Mouse (Mus musculus) forebrain, embryonic 14.5 days (tissue): ENCODE data around the gene Snx25. TPM values are rescaled to one million over a fixed set of nuclear protein-coding genes. Genes with fewer than 3 reads are reported as not detected.

ENCODE experiments used
- ATAC-seq: fragments of 200-750 bp; cut with Nextera tagmentation; 2 replicates; pipeline ENCODE4 v1.8.0; 2017; ENCODE audit warnings: mild to moderate bottlenecking, moderate library complexity
- DNase-seq: peaks from one replicate; pipeline ENCODE4 v3.0.0-alpha.2; 2015; ENCODE audit warnings: low spot score
- H3K27ac ChIP-seq: fragments of 300-500 bp; sonication (generic); 2 replicates; pipeline ENCODE4 v1.5.1; 2014; ENCODE audit warnings: low read depth, mild to moderate bottlenecking, control low read depth, low read length, moderate library complexity
- H3K27me3 ChIP-seq: fragments of 300-500 bp; sonication (generic); replicated peaks from 2 replicates; pipeline ENCODE4 v1.6.1; 2014; ENCODE audit warnings: low read length, control low read depth, mixed read lengths; ENCODE audit not compliant: control insufficient read depth, insufficient read depth
- H3K36me3 ChIP-seq: fragments of 300-500 bp; sonication (generic); 2 replicates; pipeline ENCODE4 v1.6.1; 2014; ENCODE audit warnings: low read length, control low read depth; ENCODE audit not compliant: control insufficient read depth, insufficient read depth
- H3K4me1 ChIP-seq: fragments of 300-500 bp; sonication (generic); 2 replicates; pipeline ENCODE4 v1.6.1; 2014; ENCODE audit warnings: antibody characterized with exemption, low read length, control low read depth; ENCODE audit not compliant: control insufficient read depth, insufficient read depth
- H3K4me2 ChIP-seq: fragments of 300-500 bp; sonication (generic); 2 replicates; pipeline ENCODE4 v1.6.1; 2014; ENCODE audit warnings: mild to moderate bottlenecking, control low read depth, low read length
- H3K4me3 ChIP-seq: fragments of 300-500 bp; sonication (generic); 2 replicates; pipeline ENCODE4 v1.5.1; 2014; ENCODE audit warnings: low read depth, low read length, control low read depth
- H3K9ac ChIP-seq: fragments of 300-500 bp; sonication (generic); 2 replicates; pipeline ENCODE4 v1.6.1; 2014; ENCODE audit warnings: mild to moderate bottlenecking, low read length, control low read depth, moderate library complexity
- H3K9me3 ChIP-seq: fragments of 300-500 bp; sonication (generic); replicated peaks from 2 replicates; pipeline ENCODE4 v1.6.1; 2016; ENCODE audit warnings: low read length, control low read depth, mixed read lengths; ENCODE audit not compliant: control insufficient read depth
- WGBS: fragments of 180-500 bp; shearing (Covaris S2); extraction: QIAGEN DNeasy Blood & Tissue Kit; methylation state at CpG from one replicate; pipeline ENCODE4 v1.1.7; 2014; 5-methylcytosine and 5-hydroxymethylcytosine counted together
- polyA plus RNA-seq: library from polyadenylated mRNA; unstranded; fragments of >200 nt; fragmentation: Nextera tagmentation; extraction: Ambion mirVana; gene quantifications from 2 replicates; pipeline ENCODE4 v1.2.1, GENCODE M21; 2014

Snx25 gene
- polyA plus RNA-seq, 1 experiment from 2014 or later = 7.4 TPM

GRCm38 (mm10) chr8:46010306-46010705 lies 141.7 kb downstream of the Snx25 start:
- DNase-seq (peak; percentile 28), ATAC-seq (peak; percentile 34; the same call in 1 of the 2 replicates)
- H3K4me3 ChIP-seq = no peak overlapping the region
- H3K4me1 ChIP-seq = peaks cover 9% of the 10 kb centered on the region; the same call in 1 of the 2 replicates
- no peak overlapping the region for H3K27ac ChIP-seq
- no peaks in the 10 kb centered on the region for H3K36me3 ChIP-seq
- H3K9me3 ChIP-seq = no peaks in the 10 kb centered on the region
- H3K4me2 ChIP-seq = peak overlapping the region; percentile 36
- WGBS = 55% methylated on average over 2 of the region's 2 CpGs
- H3K9ac ChIP-seq = no peak overlapping the region
- no peaks in the 10 kb centered on the region for H3K27me3 ChIP-seq

DNA sequence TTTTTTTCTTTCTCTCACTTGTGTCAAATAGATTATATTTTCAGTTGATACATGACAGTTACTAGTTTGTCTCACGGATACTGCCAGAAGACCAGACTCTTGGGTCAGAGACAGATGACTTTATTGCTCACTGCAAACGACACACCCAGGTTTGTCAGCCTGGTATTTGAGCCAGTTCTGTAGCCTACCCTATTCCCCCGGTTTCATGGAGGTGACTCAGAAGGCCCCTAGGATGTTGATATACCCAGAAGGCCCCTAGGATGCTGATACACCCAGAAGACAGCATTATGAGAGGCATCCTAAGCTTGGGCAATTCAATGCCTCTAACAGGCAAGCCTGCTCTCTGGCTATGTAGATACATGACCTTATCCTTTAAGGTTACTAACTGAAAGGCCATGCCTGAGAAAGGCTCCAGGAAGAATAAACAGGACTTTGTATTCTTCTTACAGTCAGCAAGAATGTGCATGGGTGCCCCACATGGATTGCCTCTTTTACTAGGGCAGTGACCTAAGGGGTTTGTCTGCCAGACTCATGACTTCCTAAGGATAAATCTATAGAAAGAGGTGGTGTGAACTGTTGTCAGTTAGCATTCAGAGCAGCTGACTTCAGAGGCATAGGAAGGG lies 144.8 kb downstream of the Snx25 start:
- Histone ChIP-seq H3K36me3 (no peaks in the 10 kb centered on the region), H3K9ac (no peak overlapping the region), H3K27me3 (no peaks in the 10 kb centered on the region), H3K4me2 (no peak overlapping the region), H3K4me3 (no peak overlapping the region), H3K4me1 (peaks cover 9% of the 10 kb centered on the region; the same call in 1 of the 2 replicates), H3K27ac (no peak overlapping the region), H3K9me3 (no peaks in the 10 kb centered on the region)
- 81% methylated on average over 3 of the region's 3 CpGs for WGBS
- ATAC-seq = no peak
- DNase-seq = no peak

DNA sequence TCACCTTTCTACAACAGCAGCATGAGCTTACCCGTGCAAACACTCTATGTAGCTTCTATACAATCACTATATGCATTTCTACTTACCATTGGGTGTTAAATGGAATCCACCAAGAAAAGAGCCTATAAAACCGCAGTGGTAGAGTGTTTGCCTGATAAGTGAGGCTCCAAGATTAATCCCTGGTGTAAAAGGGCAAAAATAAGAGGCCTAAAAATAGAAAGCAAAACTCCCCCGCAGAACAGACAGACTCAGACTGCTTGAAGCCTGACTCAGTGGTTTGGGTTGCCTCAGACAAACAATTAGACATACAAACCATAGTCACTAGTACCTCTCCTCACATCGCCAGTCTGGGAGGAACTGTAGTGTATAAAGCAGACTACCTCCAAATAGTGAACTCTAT lies 146.4 kb downstream of the Snx25 start, which contains the start of gene Ankrd37:
TSS of gene Ankrd37 (minus strand) at position 112 of the 400 bp plus-strand sequence.
- Histone ChIP-seq H3K4me1 (peaks cover 3% of the 10 kb centered on the region; the same call in 1 of the 2 replicates), H3K9ac (no peak within 1 kb of the TSS), H3K27ac (no peak within 1 kb of the TSS), H3K36me3 (no peaks in the 10 kb centered on the region), H3K27me3 (no peaks in the 10 kb centered on the region), H3K4me2 (no peak within 1 kb of the TSS), H3K4me3 (no peak within 1 kb of the TSS), H3K9me3 (no peaks in the 10 kb centered on the region)
- no peak for DNase-seq
- no peak for ATAC-seq
- WGBS = 81% methylated on average over 4 of the region's 4 CpGs

DNA sequence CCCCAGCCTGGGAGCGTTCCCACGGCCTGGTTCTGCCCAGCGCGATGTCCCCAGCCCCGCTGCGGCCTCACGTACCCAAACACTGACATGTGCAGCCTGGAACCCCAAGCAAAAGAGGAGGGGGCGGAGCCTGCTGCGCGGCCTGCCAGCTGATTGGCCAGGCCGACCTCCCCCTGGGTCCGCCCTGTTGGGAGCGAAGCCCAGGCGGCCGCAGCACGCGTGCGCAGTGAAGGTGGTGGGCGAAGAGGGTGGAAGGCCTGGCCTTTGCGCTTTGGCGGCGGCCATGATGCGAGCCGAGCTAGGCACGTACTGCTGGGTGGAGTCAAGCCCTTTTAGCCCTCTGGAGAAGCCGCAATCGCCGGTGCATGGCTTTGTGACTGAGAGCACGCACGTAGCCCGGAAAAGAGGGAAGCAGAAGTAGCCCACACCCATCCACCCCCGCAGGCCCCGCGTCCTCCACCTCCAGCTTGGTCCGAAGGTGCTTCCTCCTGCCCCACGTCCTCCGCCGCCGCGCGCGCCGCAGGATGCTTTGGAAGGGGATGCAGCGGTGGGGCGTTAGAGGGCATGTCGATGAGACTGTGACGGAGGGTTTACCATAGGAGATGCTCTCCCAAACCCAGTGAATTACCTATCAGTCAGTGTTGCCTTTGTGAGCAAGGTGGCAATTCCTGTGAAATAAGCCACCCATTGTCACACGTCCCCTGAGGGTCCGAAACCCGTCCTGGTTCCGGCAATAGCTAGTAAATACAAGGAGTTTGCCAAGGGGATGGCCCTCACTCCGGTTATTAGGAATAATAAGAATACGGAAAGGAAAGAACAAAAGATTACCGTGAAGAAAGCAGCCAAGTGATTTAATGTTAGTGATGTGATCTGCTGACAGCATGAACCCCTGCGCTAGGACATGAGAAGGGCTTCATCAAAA lies 151.9 kb downstream of the Snx25 start:
- whole genome bisulfite sequencing = 4% methylated on average over 54 of the region's 55 CpGs
- Histone ChIP-seq H3K4me3 (peak overlapping the region; percentile 52), H3K4me2 (peak overlapping the region; percentile 83), H3K36me3 (peaks cover 23% of the 10 kb centered on the region), H3K27ac (peak overlapping the region; percentile 98), H3K27me3 (no peaks in the 10 kb centered on the region), H3K9ac (peak overlapping the region; percentile 90), H3K4me1 (peaks cover 4% of the 10 kb centered on the region; the same call in 1 of the 2 replicates), H3K9me3 (no peaks in the 10 kb centered on the region)
- ATAC-seq (peak; percentile 99), DNase-seq (peak; percentile 98)

GRCm38 (mm10) chr8:45999138-45999783 lies 152.7 kb downstream of the Snx25 start, which contains the start of gene Lrp2bp:
Gene Lrp2bp, plus strand, starts transcription at chr8:45999303.
- H3K27ac ChIP-seq = peak within 1 kb of the TSS; percentile 98
- H3K4me2 ChIP-seq = peak within 1 kb of the TSS; percentile 83
- DNase-seq (no peak), ATAC-seq (no peak)
- peaks cover 4% of the 10 kb centered on the region; the same call in 1 of the 2 replicates for H3K4me1 ChIP-seq
- WGBS = 3% methylated on average over 22 of the region's 22 CpGs
- H3K4me3 ChIP-seq = peak within 1 kb of the TSS; percentile 52
- no peaks in the 10 kb centered on the region for H3K27me3 ChIP-seq
- no peaks in the 10 kb centered on the region for H3K9me3 ChIP-seq
- H3K9ac ChIP-seq = peak within 1 kb of the TSS; percentile 90
- H3K36me3 ChIP-seq = peaks cover 23% of the 10 kb centered on the region

GRCm38 (mm10) chr8:45998228-45998627 lies 153.7 kb downstream of the Snx25 start:
- Histone ChIP-seq H3K4me2 (no peak overlapping the region), H3K36me3 (peaks cover 28% of the 10 kb centered on the region), H3K4me3 (no peak overlapping the region), H3K9me3 (no peaks in the 10 kb centered on the region), H3K27ac (no peak overlapping the region), H3K4me1 (peaks cover 4% of the 10 kb centered on the region; the same call in 1 of the 2 replicates), H3K9ac (no peak overlapping the region), H3K27me3 (no peaks in the 10 kb centered on the region)
- no peak for ATAC-seq
- no peak for DNase-seq
- WGBS = 87% methylated on average over 2 of the region's 2 CpGs

DNA sequence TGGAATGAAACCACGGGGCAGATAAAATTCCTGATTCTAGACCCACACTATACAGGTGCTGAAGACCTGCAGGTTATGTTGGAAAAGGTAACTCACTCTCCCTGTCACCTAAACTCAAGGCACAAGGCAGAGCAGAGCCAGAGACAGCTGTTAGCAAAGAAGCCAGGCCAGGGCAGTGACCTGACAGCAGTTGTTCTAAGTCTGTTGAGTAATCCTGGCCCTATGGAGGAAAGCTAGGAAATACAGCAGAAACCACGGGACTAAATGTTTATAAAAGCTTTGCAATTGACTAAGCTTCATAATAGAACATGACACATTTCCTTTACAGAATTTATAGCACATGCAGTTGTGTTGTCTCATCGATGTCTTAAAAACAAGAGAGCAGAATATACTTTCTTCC lies 156.4 kb downstream of the Snx25 start:
- H3K36me3 ChIP-seq = peaks cover 32% of the 10 kb centered on the region
- H3K4me2 ChIP-seq = no peak overlapping the region
- H3K9me3 ChIP-seq = no peaks in the 10 kb centered on the region
- ATAC-seq = no peak
- peaks cover 4% of the 10 kb centered on the region; the same call in 1 of the 2 replicates for H3K4me1 ChIP-seq
- no peak overlapping the region for H3K9ac ChIP-seq
- no peak overlapping the region for H3K27ac ChIP-seq
- H3K27me3 ChIP-seq = no peaks in the 10 kb centered on the region
- no peak for DNase-seq
- 95% methylated on average over 3 of the region's 3 CpGs for WGBS
- H3K4me3 ChIP-seq = no peak overlapping the region

DNA sequence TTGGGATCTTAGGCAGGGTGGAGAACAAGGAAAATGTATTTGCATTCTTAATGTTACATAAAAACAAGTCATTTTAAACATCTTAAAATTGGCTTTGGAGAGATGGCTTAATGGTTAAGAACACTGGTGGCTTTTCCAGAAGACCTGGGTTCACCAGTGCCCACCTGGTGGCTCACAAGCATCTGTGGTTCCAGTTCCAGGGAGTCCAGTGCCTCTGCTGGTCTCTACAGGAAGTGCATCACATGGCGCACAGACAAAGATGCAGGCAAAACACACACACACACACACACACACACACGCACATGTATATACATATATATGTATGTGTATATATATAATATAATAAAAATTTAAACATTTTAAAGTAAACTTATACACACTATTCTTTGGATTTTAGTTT lies 157.8 kb downstream of the Snx25 start:
- WGBS = 91% methylated on average over 2 of the region's 2 CpGs
- Histone ChIP-seq H3K36me3 (peaks cover 38% of the 10 kb centered on the region), H3K27ac (no peak overlapping the region), H3K9me3 (no peaks in the 10 kb centered on the region), H3K27me3 (no peaks in the 10 kb centered on the region), H3K4me1 (peaks cover 2% of the 10 kb centered on the region; the same call in 1 of the 2 replicates), H3K9ac (no peak overlapping the region), H3K4me3 (no peak overlapping the region), H3K4me2 (no peak overlapping the region)
- DNase-seq = no peak
- no peak for ATAC-seq
